In genomic region chr6:92987846-92988619, GRCm38 (mm10) we compare ENCODE assay signal across 12 mouse cellular contexts. TPM values are rescaled to one million over a fixed set of nuclear protein-coding genes. Genes with fewer than 3 reads are reported as not detected.
A peak's percentile ranks its signal among the peaks of the same experiment; 100 is the strongest.
DNase-seq lines count a peak whose midpoint lies in the region; ATAC-seq and TF ChIP-seq lines count a peak whose summit lies in the region.
"Had no signal": no experiment of that assay in that cellular context is flagged by ENCODE, and none has a peak within 500 bp of the region (broad histone marks: within the 10 kb centered on the region; RNA-seq: fewer than 3 reads in every experiment).

No protein-coding gene starts in this region.

- ATAC-seq in heart, embryonic 16.5 days (replicated peaks; ENCODE audit: extremely low read depth, insufficient read depth, low FRiP score), result peak; percentile 63
- ATAC-seq: inflammation-experienced regulatory T-cells, adult 6 months; Patski had no signal

- TF ChIP-seq CTCF in gastrocnemius, adult 2 months (IDR thresholded peaks at IDR 0.05), result no peak
- no peak for TF ChIP-seq CTCF in left cerebral cortex, adult 2 months (IDR thresholded peaks at IDR 0.05)

- H3K9me3 ChIP-seq in heart, embryonic 16.5 days (replicated peaks; ENCODE audit: control insufficient read depth, low read length), result no peaks in the 10 kb centered on the region

- H3K4me3 ChIP-seq in gastrocnemius, adult 2 months, result peak overlapping the region; percentile 36
- no peak overlapping the region for H3K4me3 ChIP-seq in heart, embryonic 16.5 days (ENCODE audit: low read length)
- H3K4me3 ChIP-seq in left cerebral cortex, adult 2 months, result no peak overlapping the region

- no peak for DNase-seq in gastrocnemius, adult 2 months
- DNase-seq in gastrocnemius, postnatal 14 days, result no peak
- peak; percentile 40 for DNase-seq in kidney, postnatal 10 days
- DNase-seq in lung, postnatal 4 days, result peak; percentile 36 to 53
- DNase-seq in left cerebral cortex, adult 18-20 months (ENCODE audit: low spot score in 2 of 2), result no peak
- no peak for DNase-seq in left cerebral cortex, adult 2 months (ENCODE audit: extremely low spot score in 1 of 2, low spot score in 2 of 2)
- DNase-seq in urinary bladder, postnatal 14 days (ENCODE audit: low spot score), result no peak
- DNase-seq: right cerebral cortex, postnatal 25 days; thymus, postnatal 14 days had no signal

- peaks cover 29% of the 10 kb centered on the region for H3K4me1 ChIP-seq in heart, embryonic 16.5 days (ENCODE audit: control insufficient read depth, insufficient read depth, low read length)

- H3K9ac ChIP-seq in heart, embryonic 16.5 days (ENCODE audit: low read length), result no peak overlapping the region

- no peaks in the 10 kb centered on the region for H3K36me3 ChIP-seq in heart, embryonic 16.5 days (ENCODE audit: control insufficient read depth, insufficient read depth)

- peak overlapping the region; percentile 14 for H3K4me2 ChIP-seq in heart, embryonic 16.5 days (ENCODE audit: low read depth, low read length)

- intact Hi-C loops in gastrocnemius, adult 2 months (cut with DNase I), result no loop called here
- intact Hi-C loops in gastrocnemius, postnatal 14 days (cut with DNase I; ENCODE audit: low total_unique reads), result no loop called here
- intact Hi-C loops in left cerebral cortex, adult 2 months (cut with DNase I), result no loop called here

- no peaks in the 10 kb centered on the region for H3K27me3 ChIP-seq in heart, embryonic 16.5 days (ENCODE audit: control insufficient read depth, insufficient read depth, low read length)
- H3K27me3 ChIP-seq: Patski had no signal

- 39% methylated on average over 14 of the region's 14 CpGs for WGBS in heart, embryonic 16.5 days

- peak overlapping the region; percentile 53 for H3K27ac ChIP-seq in gastrocnemius, adult 2 months
- peak overlapping the region; percentile 78 for H3K27ac ChIP-seq in heart, embryonic 16.5 days (ENCODE audit: low read length)
- H3K27ac ChIP-seq in left cerebral cortex, adult 2 months, result no peak overlapping the region

RNA-seq across cellular contexts. Expression of gene Adamts9, which starts 44.7 kb away (rescaled TPM):
- 1 to 10 TPM; 8.5 to 8.9 TPM for total RNA-seq in gastrocnemius, adult 2 months (2021)
- 10 to 100 TPM; 11.7 to 19.0 TPM for total RNA-seq in gastrocnemius, postnatal 14 days (2021)
- 6.3 and 7.7 TPM in 2 replicates for polyA plus RNA-seq in heart, embryonic 16.5 days (2015; fragmentation: Nextera tagmentation; extraction: Ambion mirVana)
- total RNA-seq in left cerebral cortex, adult 18-20 months (2021), result 1 to 10 TPM; 2.4 to 3.3 TPM
- 1 to 10 TPM; 2.8 to 3.9 TPM for total RNA-seq in left cerebral cortex, adult 2 months (2021)

Comparison
In these comparisons a context has a peak if more than half of its experiments do, and no peak if none do; other contexts are left out.
1. DNase-seq: peak in kidney, postnatal 10 days (single experiment) and lung, postnatal 4 days (2 of 2); none in gastrocnemius, adult 2 months (single experiment), gastrocnemius, postnatal 14 days (single experiment), left cerebral cortex, adult 18-20 months (0 of 2), left cerebral cortex, adult 2 months (0 of 2) and urinary bladder, postnatal 14 days (single experiment).